Mouse (Mus musculus) mesoderm, embryonic 11.5 days (tissue): ENCODE measurements around the gene Gm43951.
"Not testable (repeated sequence)": the region's sequence is repeated elsewhere in the genome, so short reads cannot be mapped to it uniquely, and the experiment has no call there.

Experiments
- DNase-seq: peaks from one replicate; pipeline ENCODE4 v3.0.0-alpha.2; 2012; ENCODE audit warnings: low read depth, low spot score

The Gm43951 gene

DNA sequence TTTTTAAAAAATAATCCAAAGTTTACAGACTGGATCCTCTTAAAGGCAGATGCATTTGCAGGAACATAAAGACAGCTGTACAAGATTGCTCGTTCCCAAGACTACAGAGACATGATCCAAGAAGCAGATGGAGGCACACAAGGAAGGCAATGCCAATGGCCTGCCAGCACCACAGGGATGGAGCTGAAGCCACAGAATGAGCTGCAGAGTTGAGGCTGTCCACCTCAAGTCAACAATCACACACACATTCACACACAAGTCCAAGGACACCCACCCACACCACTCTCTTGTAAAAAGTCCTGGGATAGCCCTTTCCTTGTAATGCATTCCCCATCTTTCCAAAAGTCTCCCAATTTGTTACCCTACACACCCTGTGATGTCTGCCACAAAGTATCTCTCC lies 3.2 kb downstream of the Gm43951 start:
- no peak for DNase-seq

DNA sequence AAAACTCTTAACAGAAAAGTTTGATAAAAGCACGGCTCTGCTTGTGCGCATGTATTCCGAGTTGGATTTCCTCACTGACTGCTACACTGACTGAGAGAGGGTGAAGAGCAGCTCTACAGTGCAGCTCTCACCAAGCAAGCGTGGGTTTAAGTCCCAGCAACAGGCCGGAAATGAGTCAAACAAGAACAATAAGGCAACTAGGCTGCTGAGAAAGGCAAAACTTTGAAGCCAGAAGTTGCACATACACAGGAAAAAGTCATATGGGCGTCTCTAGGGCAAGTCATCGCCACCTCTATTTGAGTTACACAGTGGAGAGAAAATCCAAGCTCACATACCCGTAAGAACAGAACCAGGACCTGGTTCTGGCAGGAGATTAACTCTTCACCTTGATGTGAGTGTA lies 10.1 kb downstream of the Gm43951 start:
- no peak for DNase-seq

DNA sequence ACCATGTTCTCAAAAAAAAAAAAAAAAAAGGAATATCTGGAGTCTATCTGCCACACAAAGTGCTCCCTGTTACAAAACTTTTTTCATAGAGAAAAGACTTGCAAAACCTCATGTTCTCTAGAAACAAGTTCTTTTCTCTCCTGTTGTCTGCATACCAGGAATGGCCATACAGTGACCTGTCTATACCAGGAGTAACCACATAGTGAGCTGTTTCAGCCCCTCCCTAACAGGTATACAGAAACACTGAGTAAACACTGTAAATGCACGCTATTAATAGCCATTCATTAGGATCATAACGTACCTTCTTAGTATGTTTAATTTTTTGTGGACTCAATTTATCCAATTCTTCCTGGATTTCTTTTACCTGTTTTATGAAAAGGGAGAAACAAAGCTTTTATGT lies 12.4 kb downstream of the Gm43951 start:
- no peak for DNase-seq

DNA sequence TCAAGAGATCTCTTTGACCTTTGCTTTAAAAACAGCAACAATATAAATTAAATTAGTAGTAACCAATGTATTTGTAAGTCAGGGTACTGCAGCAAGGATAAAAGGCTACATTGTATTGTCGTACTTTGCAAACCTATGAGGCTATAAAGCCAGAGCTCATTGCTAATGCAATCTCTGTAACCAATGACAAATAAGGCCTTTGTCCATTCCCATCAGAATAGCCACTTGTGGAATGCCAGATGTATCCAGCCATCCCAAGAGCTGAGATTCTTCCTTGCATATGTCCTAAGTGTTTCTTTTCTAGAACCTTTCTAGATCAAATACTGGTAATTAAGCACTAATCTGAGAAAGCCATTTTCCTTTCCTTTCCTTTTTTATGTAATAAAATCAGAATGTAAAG lies 15.8 kb downstream of the Gm43951 start:
- no peak for DNase-seq

DNA sequence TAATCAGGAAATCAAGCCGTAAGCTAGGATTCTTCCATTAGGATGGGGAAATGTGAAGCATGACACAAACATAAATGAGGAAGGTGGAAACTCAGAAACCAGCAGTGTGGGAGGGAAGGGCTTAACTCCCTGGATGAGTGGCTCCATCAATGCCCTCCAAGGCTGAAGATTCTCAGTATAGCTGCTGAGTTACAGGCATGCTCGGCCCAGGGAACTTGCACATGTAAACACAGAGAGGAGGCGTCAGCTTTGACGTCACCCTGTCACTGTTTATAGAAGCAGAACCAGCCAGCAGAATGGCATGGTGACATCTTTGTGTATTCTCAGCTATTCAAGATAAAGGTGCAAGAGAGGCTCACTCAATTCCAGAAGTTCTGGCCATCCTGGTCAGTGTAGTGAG lies 22.4 kb downstream of the Gm43951 start:
- no peak for DNase-seq

DNA sequence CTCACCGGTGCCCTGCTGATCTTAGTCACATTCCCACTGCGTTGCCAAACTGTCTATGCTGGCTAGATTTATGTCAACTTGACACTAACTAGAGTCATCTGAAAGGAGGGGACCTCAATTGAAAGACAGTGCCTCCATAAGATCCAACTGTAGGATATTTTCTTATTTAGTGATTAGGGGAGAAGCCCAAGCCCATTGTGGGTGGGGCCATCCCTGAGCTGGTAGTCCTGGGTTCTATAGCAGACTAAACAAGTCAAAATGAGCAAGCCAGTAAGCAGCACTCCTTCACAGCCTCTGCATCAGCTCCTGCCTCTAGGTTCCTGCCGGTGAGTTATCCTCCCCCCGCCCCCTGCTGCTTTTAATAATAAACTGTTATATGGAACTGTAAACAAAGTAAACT lies 25.5 kb downstream of the Gm43951 start:
- no peak for DNase-seq

DNA sequence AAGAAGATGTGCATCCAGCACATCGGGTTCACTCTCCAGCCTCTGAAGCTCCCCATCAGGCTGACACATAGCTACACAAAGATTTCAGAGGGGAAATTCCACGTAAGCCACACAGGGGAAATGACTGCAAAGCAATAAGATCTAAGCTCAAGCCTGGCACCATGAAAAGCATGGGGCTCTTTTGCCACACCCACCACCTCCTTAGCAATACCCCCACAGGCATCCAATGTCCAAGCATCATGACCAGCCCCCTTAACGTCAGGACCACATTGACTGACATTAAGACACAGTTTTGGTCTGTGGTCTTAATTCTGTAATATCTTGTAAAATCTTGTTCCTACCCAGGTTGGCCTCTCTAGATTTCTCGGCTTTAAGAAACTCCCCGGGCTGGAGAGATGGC lies 26.1 kb downstream of the Gm43951 start:
- DNase-seq, result no peak

DNA sequence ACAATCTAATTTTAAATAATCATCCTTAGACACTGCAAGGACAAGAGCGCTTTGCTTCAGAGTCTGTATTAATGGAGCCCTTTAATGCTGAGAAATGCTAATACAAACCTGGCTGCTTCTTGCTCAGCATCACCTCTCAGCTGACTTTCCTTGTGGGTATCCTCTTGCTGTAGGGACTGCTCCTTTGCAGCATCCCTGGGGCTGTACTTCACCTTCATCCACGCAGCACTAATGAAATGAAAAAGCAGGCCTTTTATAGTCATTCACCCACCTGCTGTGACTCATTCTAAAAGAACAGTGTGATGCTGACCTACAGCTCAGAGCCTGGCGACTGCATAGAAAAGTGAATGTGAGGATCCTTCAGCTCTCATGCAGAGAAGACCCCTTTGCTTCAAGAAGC lies 30.1 kb downstream of the Gm43951 start:
- DNase-seq, result peak; percentile 39

DNA sequence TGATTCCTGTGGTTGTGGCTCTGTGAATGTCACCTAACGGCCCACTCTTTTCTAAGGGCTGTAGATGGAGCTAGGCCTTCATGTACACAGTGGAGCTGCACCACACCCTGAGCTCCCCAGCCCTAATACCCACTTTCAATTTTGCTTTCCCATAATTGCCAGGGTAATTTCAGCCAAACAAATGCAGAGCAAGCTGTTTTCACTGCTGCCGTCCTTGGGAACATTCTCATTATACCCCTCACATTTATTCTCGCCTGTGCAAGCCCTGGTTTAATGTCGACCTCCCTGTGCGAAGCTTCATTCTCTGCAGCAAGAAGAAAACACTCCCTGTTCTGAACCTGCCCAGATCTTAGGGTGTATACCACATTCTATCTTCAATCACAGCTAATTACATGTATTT lies 30.7 kb downstream of the Gm43951 start:
- DNase-seq, result no peak

DNA sequence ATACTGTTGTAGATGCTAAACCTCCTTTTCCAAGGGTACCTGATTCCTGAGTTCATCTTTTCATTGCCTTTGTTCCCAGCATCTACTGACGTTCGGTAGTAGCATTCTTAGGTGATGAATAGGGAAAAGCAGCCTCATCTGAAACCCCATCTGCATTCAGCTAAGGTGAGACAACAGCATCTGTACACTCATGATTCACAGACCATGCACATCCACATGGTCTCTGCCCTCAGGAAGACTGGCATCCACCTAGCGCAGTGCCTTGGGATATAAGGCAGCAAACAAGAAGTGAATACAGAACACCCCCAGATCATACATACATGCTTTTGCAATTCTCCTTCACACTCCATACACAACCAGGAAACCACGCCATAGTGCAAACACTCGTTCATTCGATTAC lies 31.9 kb downstream of the Gm43951 start:
- no peak for DNase-seq

DNA sequence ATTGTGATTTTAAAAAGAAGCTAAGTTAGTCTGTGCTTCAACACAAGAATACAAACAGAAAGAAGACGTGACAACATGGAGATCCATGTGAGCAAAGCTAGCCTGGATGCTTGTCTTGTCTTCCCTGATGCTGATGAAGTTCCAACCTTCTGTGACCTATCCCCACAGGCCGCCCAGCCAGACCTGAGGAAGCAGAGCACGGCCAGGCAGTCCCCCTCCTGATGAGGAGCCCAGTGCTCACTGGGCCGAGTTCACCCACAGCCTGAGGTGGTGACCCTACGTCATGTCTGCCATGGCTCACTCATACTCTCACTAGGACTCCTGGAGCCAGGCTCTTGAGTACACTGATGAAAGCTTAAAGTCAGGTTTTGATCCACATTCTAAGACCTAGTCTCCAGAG lies 33.1 kb downstream of the Gm43951 start:
- no peak for DNase-seq

DNA sequence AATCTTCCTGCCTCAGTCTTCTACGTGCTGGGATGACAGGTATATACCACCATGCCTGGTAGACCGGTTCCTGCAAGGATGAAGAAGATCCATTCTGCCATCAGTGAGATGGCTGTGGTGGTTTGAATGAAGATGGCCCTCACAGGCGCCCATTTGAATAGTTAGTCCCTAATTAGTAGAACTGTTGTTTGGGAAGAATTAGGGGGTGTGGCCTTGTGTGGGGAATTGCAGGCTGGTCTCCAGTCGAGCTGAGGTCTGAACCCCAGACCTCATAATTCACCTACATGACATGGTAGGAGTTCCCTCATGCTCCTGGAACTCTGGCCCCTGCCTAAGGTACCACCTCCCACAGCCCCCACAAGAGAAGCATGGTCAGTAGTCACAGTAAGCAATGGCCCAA lies 34.7 kb downstream of the Gm43951 start:
- DNase-seq, result not testable (repeated sequence)

DNA sequence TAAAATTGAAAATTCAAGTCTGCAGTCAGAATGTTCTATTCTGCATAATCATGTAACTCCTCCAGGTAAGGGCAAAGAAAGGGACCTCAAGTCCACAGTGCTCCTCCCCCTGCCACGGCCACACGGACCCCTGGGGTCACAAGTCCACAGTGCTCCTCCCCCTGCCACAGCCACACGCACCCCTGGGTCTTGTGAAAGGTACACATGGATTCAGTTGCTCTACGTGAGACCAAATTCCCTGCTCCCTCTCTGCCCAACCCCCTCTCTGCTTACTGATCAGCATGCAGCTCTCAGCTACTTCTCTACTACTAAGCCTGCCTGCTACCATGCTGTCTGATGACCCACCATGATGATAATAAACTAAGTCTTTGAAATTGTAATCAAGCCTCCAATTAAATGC lies 36.8 kb downstream of the Gm43951 start:
- no peak for DNase-seq

DNA sequence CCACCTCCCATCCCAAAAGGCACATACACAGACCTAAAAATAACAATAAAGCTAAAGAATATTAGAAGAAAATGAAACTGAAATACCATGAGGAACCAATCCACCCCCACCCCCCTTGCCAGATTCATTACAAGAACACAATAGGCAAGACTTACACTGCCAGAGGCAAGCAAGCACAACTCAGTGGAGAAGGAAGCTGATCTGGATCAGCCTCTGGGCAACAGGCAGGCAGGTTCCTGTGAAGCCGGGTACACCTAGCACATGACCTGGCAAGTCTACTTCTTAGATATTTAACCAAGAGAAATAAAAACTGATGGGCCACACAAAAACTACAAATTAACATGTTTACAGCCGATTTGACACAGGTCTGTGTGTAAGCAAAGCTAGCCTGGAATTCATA lies 43.4 kb downstream of the Gm43951 start:
- no peak for DNase-seq

DNA sequence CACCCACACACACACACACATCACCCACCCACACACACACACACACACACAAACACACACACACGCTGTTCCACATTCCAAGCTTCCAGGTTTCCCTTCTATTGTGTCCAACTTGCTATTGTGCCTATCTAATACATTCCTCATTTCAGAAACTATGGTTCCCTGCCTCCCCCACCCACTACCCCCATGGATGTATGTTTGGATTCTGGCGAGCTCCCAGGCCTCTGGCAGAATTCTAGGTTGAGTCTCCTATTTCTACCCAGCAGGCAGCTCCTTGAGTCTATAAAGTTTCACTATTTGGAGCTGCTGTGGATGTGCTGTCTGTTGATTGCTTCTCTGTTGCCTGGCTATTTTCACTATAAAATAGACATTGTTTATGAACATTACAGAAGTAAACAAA lies 50.0 kb downstream of the Gm43951 start:
- DNase-seq, result no peak

DNA sequence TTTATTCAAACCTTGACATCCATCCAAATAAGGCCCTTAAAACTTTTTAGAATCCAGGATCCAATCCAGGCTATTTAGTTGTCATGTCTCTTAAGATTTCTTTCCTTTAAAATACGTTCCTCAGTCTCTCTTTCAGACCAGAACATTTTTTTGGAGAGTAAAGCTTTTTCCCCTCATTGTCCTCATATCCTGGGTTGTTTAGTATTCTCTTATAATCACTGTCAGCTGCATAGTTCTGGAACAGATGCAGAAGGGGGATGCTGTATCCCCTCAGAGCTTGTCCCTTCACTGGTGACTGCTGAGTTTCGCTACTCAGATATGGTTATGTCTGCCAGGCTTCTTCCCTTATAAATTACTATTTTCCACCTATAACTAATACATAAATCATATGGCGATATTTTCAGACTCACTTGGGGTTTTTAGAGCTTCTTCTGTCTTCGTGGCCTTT lies 50.6 kb downstream of the Gm43951 start:
- no peak for DNase-seq

DNA sequence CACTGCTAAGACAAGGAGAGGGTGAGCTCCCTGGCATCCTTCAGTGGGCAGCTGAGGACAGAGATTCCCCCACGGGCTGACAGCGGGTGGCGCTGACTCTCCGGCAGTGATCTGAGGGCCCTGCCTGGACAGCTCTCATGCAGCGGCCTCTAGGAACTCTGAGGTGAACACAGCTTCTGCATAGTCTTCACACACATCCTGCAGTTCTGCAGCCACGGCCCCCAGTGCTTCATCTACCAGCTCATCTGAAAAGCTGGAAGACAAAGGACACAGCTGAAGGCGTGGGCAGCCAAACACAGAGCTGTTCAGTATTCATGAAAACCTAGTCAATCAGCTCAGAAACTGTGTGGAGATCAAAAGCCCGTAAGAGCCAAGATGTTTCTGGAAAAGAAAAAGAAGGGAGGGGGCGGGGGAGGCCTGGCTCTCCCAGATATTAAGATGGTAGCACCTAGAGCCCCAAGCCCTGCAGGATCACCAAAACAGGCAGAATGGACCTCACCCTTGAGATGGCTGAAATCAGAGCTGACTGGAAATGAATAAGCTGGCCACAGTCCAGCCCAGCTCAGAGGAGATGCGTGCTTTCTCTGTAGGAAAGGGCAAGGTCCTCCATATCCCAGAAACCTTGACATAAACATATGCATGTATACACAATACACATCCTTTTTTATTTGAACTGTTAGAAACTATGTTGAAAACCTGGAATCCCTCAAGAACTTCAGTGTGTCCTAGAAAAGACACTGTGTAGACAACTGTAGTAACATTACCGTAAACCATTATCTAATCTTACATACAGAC lies 51.3 kb downstream of the Gm43951 start:
- no peak for DNase-seq
